Mouse (Mus musculus) liver, embryonic 14.5 days (tissue): ENCODE results near the gene Hoxb6. TPM values are rescaled to one million over a fixed set of nuclear protein-coding genes. Genes with fewer than 3 reads are reported as not detected.

ENCODE experiments used
- ATAC-seq: fragments of 200-750 bp; cut with Nextera tagmentation; 2 replicates; pipeline ENCODE4 v1.8.0; 2017; ENCODE audit warnings: moderate number of reproducible peaks, mild to moderate bottlenecking, moderate library complexity; ENCODE audit not compliant: insufficient read depth
- DNase-seq, 3 experiments: peaks; one replicate each; pipeline ENCODE4 v3.0.0-alpha.2; 2012 to 2013; ENCODE audit warnings: low read depth in 3 of 3, low spot score in 3 of 3
- H3K27ac ChIP-seq: fragments of 300-500 bp; sonication (generic); 2 replicates; pipeline ENCODE4 v1.5.1; 2014; ENCODE audit warnings: moderate library complexity, mild to moderate bottlenecking, control low read depth, inconsistent platforms
- H3K27me3 ChIP-seq: fragments of 300-500 bp; sonication (generic); 2 replicates; pipeline ENCODE4 v1.6.1; 2014; ENCODE audit warnings: mild to moderate bottlenecking, low read length, moderate library complexity; ENCODE audit not compliant: control insufficient read depth, insufficient read depth
- H3K36me3 ChIP-seq: fragments of 300-500 bp; sonication (generic); replicated peaks from 2 replicates; pipeline ENCODE4 v1.6.1; 2014; ENCODE audit warnings: low read depth; ENCODE audit not compliant: control insufficient read depth, insufficient read depth
- H3K4me1 ChIP-seq, 2 experiments: fragments of 200-500 bp in 1 of 2; fragments of 300-500 bp in 1 of 2; sonication (generic) in 1 of 2; replicated peaks; 2 replicates each; pipeline ENCODE4 v1.6.1; 2012 to 2014; ENCODE audit warnings: antibody characterized with exemption in 1 of 2, inconsistent platforms in 1 of 2, low read length in 1 of 2; ENCODE audit not compliant: control insufficient read depth in 2 of 2, insufficient read depth in 2 of 2
- H3K4me2 ChIP-seq: fragments of 300-500 bp; sonication (generic); 2 replicates; pipeline ENCODE4 v1.6.1; 2014; ENCODE audit warnings: low read depth, mild to moderate bottlenecking, control low read depth, moderate library complexity
- H3K4me3 ChIP-seq, 2 experiments: fragments of 200-500 bp in 1 of 2; fragments of 300-500 bp in 1 of 2; sonication (generic) in 1 of 2; 2 replicates each; pipeline ENCODE4 v1.5.1; 2012 to 2014; ENCODE audit warnings: low read depth in 2 of 2, low read length in 2 of 2, mild to moderate bottlenecking in 2 of 2, control low read depth in 1 of 2, inconsistent platforms in 1 of 2, moderate library complexity in 1 of 2; ENCODE audit not compliant: insufficient read depth in 1 of 2
- H3K9ac ChIP-seq: fragments of 300-500 bp; sonication (generic); replicated peaks from 2 replicates; pipeline ENCODE4 v1.6.1; 2014; ENCODE audit warnings: mild to moderate bottlenecking, control low read depth, moderate library complexity
- H3K9me3 ChIP-seq: fragments of 300-500 bp; sonication (generic); 2 replicates; pipeline ENCODE4 v1.6.1; 2016; ENCODE audit warnings: low read length, mixed read lengths; ENCODE audit not compliant: control insufficient read depth
- CTCF ChIP-seq: IDR thresholded peaks from 2 replicates; pipeline ENCODE4 v1.5.1; 2016; ENCODE audit warnings: antibody characterized with exemption, low read depth, control low read depth
- EP300 ChIP-seq: IDR thresholded peaks from 2 replicates; pipeline ENCODE4 v1.6.1; 2016; ENCODE audit warnings: antibody characterized with exemption, low read depth
- WGBS: fragments of 180-500 bp; shearing (Covaris S2); extraction: QIAGEN DNeasy Blood & Tissue Kit; methylation state at CpG from one replicate; pipeline ENCODE4 v1.1.7; 2014; ENCODE audit not compliant: insufficient replicate concordance; 5-methylcytosine and 5-hydroxymethylcytosine counted together
- polyA plus RNA-seq, 2 experiments: library from polyadenylated mRNA; depleted of rRNA in 1 of 2; stranded (reverse) in 1 of 2; unstranded in 1 of 2; fragments of >200 nt; fragmentation: Nextera tagmentation in 1 of 2; extraction: Ambion mirVana in 1 of 2; gene quantifications; 2 replicates each; pipeline versions ENCODE4 v1.2.1 to v1.2.3; 2012 to 2014

Gene Hoxb6
- polyA plus RNA-seq, 2 experiments: 0.02 TPM; not detected in 1

DNA sequence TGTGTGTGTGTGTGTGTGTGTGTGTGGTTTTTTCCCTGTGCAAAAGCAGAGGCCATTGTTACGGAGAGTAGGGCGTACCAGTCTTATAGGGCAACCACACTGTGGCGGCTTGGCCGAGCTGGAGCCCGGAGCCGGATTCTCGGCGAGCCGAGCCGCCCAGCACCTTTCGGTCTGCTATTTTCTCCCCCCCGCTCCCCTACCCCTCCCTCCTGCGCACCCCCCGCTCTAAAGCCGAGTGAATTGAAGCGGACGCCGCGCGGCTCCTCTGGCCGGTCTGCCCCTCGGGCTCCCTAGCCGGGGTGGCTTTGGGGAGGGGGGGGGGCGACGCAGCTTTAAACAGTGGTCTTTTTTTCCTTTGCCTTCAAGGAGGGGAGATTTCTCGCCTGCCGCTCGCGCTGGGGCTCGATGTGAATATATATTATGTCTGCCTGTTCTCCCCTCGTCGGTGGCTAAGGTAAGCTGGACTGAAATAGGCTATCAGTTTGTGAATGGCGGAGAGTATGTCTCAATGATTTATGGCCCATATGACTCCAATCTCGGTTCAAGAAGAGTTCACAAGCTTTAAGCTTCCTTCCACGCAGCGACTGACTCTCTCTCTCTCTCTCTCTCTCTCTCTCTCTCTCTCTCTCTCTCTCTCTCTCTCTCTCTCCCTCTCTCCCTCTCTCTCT is 48.6 kb downstream of the Hoxb6 start:
- H3K4me3 ChIP-seq: no peak overlapping the region
- H3K36me3 ChIP-seq: no peaks in the 10 kb centered on the region
- TF ChIP-seq CTCF: no peak
- TF ChIP-seq EP300: no peak
- H3K27ac ChIP-seq: no peak overlapping the region
- H3K4me2 ChIP-seq: peak overlapping the region; percentile 22
- no peak for DNase-seq
- H3K4me1 ChIP-seq: no peaks in the 10 kb centered on the region; a peak in 1 of 4 replicates
- H3K9ac ChIP-seq: no peak overlapping the region
- no peak for ATAC-seq
- WGBS: 3% methylated on average over 36 of the region's 36 CpGs
- H3K27me3 ChIP-seq: peaks cover 92% of the 10 kb centered on the region
- H3K9me3 ChIP-seq: no peaks in the 10 kb centered on the region

DNA sequence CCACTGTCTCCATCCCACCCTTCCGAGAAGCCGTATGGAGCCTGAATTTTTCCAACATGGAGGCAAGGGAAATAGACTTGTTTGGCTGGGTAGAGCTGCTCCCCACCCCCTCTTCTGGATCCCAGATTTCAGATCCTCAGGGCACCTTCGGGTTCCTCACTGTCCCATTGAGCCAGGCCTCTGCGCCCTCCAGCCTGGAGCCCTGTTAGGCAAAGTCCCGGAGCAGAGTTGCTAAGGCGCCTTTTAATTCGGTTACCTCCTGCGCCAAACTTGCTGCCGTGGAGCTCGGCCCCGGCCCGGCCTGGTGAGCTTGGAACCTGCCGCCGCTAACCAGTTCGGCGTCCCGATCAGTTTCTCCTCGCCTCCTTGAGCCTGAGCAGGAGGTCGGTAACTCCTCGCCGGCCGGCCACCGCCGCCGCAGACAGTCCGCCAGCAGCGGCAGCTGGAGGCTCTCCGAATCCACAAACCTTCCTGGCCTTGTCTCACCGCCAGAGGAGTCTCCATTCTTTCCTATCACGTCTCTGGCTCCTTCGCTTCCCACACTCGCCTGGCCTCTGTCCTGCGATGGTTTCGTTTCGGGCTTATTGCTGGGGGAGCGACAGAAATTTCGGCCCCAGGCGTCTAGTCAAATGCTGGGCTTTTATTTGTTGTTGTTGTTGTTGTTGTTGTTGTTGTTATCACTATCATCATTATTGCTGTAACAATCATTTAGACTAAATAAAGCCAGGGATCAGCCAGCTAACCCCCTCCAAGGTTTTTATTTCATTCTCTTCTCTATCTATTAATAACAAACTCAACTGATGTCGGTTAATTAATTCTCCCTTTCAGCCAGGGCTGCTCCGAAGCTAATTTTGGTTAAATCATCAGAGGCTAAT is 49.7 kb downstream of the Hoxb6 start:
- no peak for TF ChIP-seq CTCF
- no peak for TF ChIP-seq EP300
- DNase-seq (no peak), ATAC-seq (no peak)
- Histone ChIP-seq H3K27me3 (peaks cover 94% of the 10 kb centered on the region), H3K4me3 (no peak overlapping the region), H3K4me1 (no peaks in the 10 kb centered on the region), H3K9me3 (no peaks in the 10 kb centered on the region), H3K9ac (no peak overlapping the region), H3K27ac (no peak overlapping the region), H3K36me3 (no peaks in the 10 kb centered on the region), H3K4me2 (peak overlapping the region; percentile 31)
- 2% methylated on average over 40 of the region's 40 CpGs for WGBS

DNA sequence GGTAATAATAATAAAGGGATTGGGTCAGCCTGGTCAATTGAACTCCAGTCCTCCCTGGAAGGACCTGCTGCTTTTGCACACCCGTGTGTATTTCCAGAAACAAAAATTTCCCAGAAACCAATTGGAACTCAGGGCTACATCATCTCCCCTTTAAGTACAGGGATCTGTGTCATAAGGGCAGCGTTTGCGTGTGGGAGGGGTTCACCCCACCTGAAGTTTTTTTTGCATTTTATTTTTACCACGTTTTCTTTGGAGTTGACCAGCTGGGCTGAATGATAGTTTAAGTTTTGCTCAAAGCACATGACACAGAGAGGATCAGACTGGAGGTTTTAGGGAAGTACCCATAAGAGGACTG is 50.3 kb downstream of the Hoxb6 start:
- H3K9ac ChIP-seq: no peak overlapping the region
- WGBS: 9% methylated on average over 4 of the region's 4 CpGs
- DNase-seq: no peak

DNA sequence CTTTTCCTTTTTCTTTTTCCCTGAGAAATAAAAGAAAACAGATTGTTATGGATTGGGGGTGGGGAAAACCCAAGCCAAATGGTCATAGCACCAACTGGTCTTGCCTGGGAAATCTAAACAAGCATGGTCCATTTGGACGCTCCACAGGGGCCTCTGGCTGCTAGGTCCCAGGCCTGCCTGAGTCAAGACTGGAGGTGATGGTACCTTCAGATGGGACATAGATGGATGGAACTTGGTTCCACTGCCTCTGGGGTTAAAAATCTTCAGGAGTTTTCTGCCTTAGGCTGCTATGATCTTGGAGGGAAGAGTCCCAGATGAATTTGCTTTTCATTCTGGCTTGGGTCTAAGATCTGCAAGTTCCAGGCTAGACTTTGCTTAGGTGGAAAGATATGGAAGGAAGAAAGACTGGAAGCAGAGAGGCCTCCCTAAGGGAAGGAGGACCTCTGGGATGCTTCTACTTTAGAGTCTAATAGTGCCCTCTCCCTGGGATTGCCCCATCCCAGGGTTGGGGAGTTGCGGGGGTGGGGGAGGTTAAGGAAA is 51.0 kb downstream of the Hoxb6 start:
- DNase-seq: no peak
- Histone ChIP-seq H3K36me3 (no peaks in the 10 kb centered on the region), H3K27ac (no peak overlapping the region), H3K27me3 (peaks cover 88% of the 10 kb centered on the region), H3K9ac (no peak overlapping the region), H3K4me1 (no peaks in the 10 kb centered on the region), H3K4me3 (no peak overlapping the region), H3K4me2 (no peak overlapping the region), H3K9me3 (no peaks in the 10 kb centered on the region)
- ATAC-seq: no peak
- TF ChIP-seq EP300: no peak
- no peak for TF ChIP-seq CTCF
- WGBS: 42% methylated on average over 2 of the region's 2 CpGs

More for the DNA sequence above, 50.3 kb downstream of the Hoxb6 start:
- no peak for ATAC-seq
- Histone ChIP-seq H3K9me3 (no peaks in the 10 kb centered on the region), H3K27me3 (peaks cover 93% of the 10 kb centered on the region), H3K4me2 (no peak overlapping the region), H3K36me3 (no peaks in the 10 kb centered on the region), H3K4me1 (no peaks in the 10 kb centered on the region), H3K4me3 (no peak overlapping the region), H3K27ac (no peak overlapping the region)
- no peak for TF ChIP-seq CTCF
- no peak for TF ChIP-seq EP300
